Mouse (Mus musculus) heart, embryonic 12.5 days (tissue): ENCODE measurements around the gene Nup214. TPM values are rescaled to one million over a fixed set of nuclear protein-coding genes. Genes with fewer than 3 reads are reported as not detected.

Experiments used
- ATAC-seq: fragments of 200-750 bp; cut with Nextera tagmentation; 2 replicates; pipeline ENCODE4 v1.8.0; 2017; ENCODE audit warnings: moderate TSS enrichment, moderate library complexity; ENCODE audit not compliant: insufficient number of reproducible peaks, low FRiP score
- H3K27ac ChIP-seq: fragments of 300-500 bp; sonication (generic); 2 replicates; pipeline ENCODE4 v1.5.1; 2016; ENCODE audit warnings: mild to moderate bottlenecking, moderate library complexity; ENCODE audit not compliant: poor library complexity, severe bottlenecking
- H3K27me3 ChIP-seq: fragments of 300-500 bp; sonication (generic); replicated peaks from 2 replicates; pipeline ENCODE4 v1.6.1; 2016; ENCODE audit warnings: mild to moderate bottlenecking, moderate library complexity
- H3K36me3 ChIP-seq: fragments of 300-500 bp; sonication (generic); 2 replicates; pipeline ENCODE4 v1.6.1; 2016; ENCODE audit warnings: mild to moderate bottlenecking, moderate library complexity
- H3K4me1 ChIP-seq: fragments of 300-500 bp; sonication (generic); replicated peaks from 2 replicates; pipeline ENCODE4 v1.6.1; 2016; ENCODE audit warnings: mild to moderate bottlenecking
- H3K4me2 ChIP-seq: fragments of 300-500 bp; sonication (generic); 2 replicates; pipeline ENCODE4 v1.6.1; 2016; ENCODE audit warnings: mild to moderate bottlenecking, moderate library complexity
- H3K4me3 ChIP-seq: fragments of 300-500 bp; sonication (generic); 2 replicates; pipeline ENCODE4 v1.5.1; 2016; ENCODE audit warnings: mild to moderate bottlenecking
- H3K9ac ChIP-seq: fragments of 300-500 bp; sonication (generic); 2 replicates; pipeline ENCODE4 v1.6.1; 2016; ENCODE audit warnings: mild to moderate bottlenecking, moderate library complexity
- H3K9me3 ChIP-seq: fragments of 300-500 bp; sonication (generic); replicated peaks from 2 replicates; pipeline ENCODE4 v1.6.1; 2016; ENCODE audit warnings: mild to moderate bottlenecking, moderate library complexity
- WGBS: fragments of 180-500 bp; shearing (Covaris S2); methylation state at CpG from one replicate; pipeline ENCODE4 v1.1.7; 2016; 5-methylcytosine and 5-hydroxymethylcytosine counted together
- polyA plus RNA-seq: library from polyadenylated mRNA; unstranded; fragments of >200 nt; fragmentation: Nextera tagmentation; extraction: Ambion mirVana; gene quantifications from 2 replicates; pipeline ENCODE4 v1.2.1, GENCODE M21; 2016

The Nup214 gene
- polyA plus RNA-seq = 59.8 and 63.4 TPM in 2 replicates

DNA sequence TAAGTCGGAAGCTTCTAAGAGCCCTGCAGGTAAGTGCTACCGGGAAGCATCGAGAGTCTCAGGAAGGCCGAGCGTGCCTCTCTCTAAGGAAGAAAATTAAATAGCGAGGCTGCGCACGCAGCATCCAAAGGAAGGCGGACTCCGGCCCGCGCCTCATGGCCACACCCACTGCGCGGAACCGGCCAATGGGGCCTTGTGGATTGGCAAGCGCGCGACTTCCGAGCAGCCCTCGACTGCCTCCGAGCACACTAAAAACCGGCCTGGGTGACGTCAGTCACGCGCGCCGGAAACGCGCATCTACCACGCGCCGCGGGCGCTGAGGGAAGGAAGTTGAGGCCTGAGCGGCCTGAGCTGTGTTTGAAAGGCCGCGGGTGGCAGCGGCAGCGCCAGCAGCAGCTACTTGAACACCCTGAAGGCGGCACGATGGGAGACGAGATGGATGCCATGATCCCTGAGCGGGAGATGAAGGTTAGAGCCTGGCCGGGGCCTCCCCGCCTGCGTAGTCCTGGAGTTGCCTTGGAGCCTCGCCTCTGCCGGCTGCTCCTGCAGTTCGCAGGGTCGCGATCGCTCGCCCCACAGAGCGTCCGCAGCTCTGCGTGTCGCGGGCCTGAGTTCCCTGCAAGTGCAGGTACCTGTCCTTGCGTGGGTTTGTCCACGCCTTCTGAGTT, at the start of gene Nup214:
TSS of gene Nup214 (plus strand) at position 296 of the 668 bp plus-strand sequence.
- Histone ChIP-seq H3K4me2 (peak within 1 kb of the TSS; percentile 82), H3K27me3 (no peaks in the 10 kb centered on the region), H3K9me3 (no peaks in the 10 kb centered on the region), H3K4me3 (peak within 1 kb of the TSS; percentile 90), H3K4me1 (peaks cover 9% of the 10 kb centered on the region), H3K27ac (peak within 1 kb of the TSS; percentile 26; the same call in 1 of the 2 replicates), H3K36me3 (peaks cover 53% of the 10 kb centered on the region), H3K9ac (peak within 1 kb of the TSS; percentile 93)
- ATAC-seq = peak; percentile 99
- WGBS = under 1% methylated on average over 60 of the region's 60 CpGs

DNA sequence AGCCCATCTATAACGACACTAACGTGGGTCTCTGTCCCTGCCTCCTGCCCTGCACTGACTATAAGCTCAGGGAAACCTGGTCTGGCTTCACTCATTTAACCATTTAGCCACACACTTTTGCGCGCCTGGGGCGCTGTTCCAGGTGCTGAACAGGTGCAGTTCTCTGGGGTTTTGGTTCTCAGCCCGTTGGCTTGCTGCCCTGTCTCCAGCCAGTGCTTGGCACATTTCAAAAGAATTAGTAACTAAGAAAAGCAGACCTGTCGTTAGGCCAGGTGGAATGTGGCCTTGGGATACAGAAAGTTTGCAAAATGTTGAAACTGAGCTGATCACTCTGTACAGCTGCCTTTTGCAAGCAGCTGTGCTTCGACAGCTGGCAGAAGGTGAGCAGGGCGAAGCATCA, 49.4 kb upstream of the Nup214 start:
- Histone ChIP-seq H3K27me3 (peaks cover 59% of the 10 kb centered on the region), H3K4me1 (no peaks in the 10 kb centered on the region), H3K36me3 (no peaks in the 10 kb centered on the region), H3K9ac (no peak overlapping the region), H3K9me3 (no peaks in the 10 kb centered on the region), H3K4me2 (no peak overlapping the region), H3K27ac (no peak overlapping the region), H3K4me3 (no peak overlapping the region)
- no peak for ATAC-seq
- WGBS = 28% methylated on average over 9 of the region's 9 CpGs

DNA sequence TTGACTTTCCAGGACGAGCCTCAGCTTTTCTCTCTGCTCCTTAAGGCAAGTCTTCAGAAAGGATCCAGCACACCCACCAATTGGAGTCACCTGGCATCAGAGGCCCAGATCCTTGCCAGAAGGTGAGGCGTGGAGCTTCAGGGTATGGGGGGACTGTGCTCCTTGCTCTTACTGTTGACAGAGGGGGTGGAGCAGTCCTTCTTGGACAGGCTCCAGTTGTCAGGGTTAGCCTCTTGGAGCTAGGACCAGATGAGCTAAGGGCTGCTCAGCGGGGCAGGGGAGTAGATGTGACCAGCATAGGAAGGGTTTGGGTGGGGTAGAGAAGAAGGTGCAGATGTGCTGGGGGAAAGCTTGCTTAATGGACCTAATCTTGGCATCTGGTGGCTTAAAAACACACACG, 48.3 kb upstream of the Nup214 start:
- WGBS = 49% methylated on average over 4 of the region's 4 CpGs
- H3K4me3 ChIP-seq = no peak overlapping the region
- no peak for ATAC-seq
- no peaks in the 10 kb centered on the region for H3K36me3 ChIP-seq
- H3K4me2 ChIP-seq = no peak overlapping the region
- H3K4me1 ChIP-seq = no peaks in the 10 kb centered on the region
- H3K9me3 ChIP-seq = no peaks in the 10 kb centered on the region
- no peak overlapping the region for H3K9ac ChIP-seq
- H3K27ac ChIP-seq = no peak overlapping the region
- peaks cover 55% of the 10 kb centered on the region for H3K27me3 ChIP-seq

DNA sequence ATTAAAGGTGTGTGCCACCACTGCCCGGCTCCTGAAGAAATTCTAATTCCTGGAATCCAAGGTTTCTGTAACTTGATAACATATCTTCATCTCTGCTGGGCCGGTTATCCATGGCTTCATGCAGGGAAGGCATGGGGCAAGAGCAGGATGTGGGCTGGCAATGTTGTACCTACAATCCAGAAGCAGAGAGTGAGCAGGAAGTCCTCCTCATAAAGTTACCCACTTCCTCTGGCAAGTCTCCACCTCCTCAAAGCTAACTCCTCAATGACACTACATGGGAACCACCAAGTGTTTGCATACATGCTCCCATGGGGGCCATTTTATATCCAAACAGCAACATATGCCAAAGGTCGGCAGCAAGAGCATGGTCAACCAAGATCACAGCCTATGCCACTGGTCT, 44.6 kb upstream of the Nup214 start:
- Histone ChIP-seq H3K9me3 (no peaks in the 10 kb centered on the region), H3K27me3 (peaks cover 28% of the 10 kb centered on the region; the same call in 1 of the 2 replicates), H3K27ac (no peak overlapping the region), H3K4me3 (no peak overlapping the region), H3K36me3 (no peaks in the 10 kb centered on the region), H3K4me1 (peaks cover 2% of the 10 kb centered on the region), H3K4me2 (no peak overlapping the region), H3K9ac (no peak overlapping the region)
- WGBS = 69% methylated on average over 3 of the region's 3 CpGs
- ATAC-seq = no peak

DNA sequence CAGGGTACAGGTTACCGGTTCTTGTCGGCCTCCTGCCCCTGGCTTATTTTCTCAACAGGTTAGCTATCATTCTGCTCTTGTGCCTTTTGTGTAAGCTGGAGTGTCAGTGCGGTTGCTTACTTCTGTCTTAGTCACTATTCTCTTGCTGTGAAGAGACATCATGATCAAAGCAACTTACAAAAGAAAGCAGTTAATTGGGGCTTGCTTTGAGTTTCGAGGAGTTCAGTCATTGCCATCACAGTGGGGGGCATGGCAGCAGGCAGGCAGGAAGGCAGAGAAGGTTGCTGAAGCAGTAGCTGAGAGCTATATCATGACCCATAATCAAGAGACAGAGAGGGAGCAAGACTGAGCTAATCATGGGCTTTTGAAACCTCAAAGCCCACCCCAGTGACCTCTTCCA, 39.7 kb upstream of the Nup214 start:
- no peaks in the 10 kb centered on the region for H3K36me3 ChIP-seq
- no peak overlapping the region for H3K27ac ChIP-seq
- H3K27me3 ChIP-seq = 0 out of 2 replicates have a peak, but pooled peaks cover 19% of the 10 kb centered on the region
- H3K4me2 ChIP-seq = no peak overlapping the region
- 57% methylated on average over 4 of the region's 4 CpGs for WGBS
- ATAC-seq = no peak
- no peak overlapping the region for H3K4me3 ChIP-seq
- H3K9me3 ChIP-seq = no peaks in the 10 kb centered on the region
- H3K9ac ChIP-seq = no peak overlapping the region
- H3K4me1 ChIP-seq = peaks cover 12% of the 10 kb centered on the region

DNA sequence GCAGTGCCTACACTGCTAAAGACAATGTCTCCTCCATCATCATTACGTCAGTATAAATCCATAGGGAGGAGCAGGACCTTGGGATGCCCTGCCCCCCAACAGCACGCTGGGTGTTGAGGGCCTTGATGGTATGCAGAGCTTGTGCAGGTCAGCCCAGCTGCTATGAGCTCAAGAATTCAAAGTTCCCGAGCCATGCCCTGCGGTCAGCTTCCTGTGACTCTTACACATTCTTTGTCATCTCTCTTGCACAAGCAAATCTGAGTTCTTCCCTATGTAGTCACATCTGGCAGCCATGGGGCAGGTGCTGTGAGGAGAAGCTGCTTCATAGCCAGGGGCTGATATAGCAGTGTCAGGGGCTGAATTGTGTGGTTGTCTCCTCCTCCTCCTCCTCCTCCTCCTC, 39.2 kb upstream of the Nup214 start:
- ATAC-seq = no peak
- peaks cover 12% of the 10 kb centered on the region for H3K4me1 ChIP-seq
- 17% methylated on average over 4 of the region's 4 CpGs for WGBS
- H3K27me3 ChIP-seq = 0 out of 2 replicates have a peak, but pooled peaks cover 19% of the 10 kb centered on the region
- H3K36me3 ChIP-seq = no peaks in the 10 kb centered on the region
- no peak overlapping the region for H3K9ac ChIP-seq
- no peak overlapping the region for H3K4me3 ChIP-seq
- H3K9me3 ChIP-seq = no peaks in the 10 kb centered on the region
- no peak overlapping the region for H3K4me2 ChIP-seq
- no peak overlapping the region for H3K27ac ChIP-seq

DNA sequence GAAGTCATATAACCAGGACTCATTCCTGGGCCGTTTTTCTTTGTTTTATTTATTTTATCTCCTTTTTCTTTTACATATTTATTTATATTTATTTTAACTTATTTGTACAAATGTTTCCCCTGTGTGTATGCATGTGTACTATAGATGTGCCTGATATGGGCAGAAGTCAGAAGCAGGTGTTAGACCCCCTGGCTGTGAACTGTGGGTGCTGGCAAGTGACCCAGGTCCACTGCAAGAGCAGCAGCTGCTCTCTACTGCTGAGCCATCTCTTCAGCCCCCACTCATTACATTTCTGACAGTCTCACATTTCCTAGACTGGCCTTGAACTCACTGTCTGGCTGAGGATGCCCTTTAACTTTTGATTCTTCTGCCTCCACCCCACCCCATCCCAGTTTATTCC, 35.9 kb upstream of the Nup214 start:
- H3K27me3 ChIP-seq = 0 out of 2 replicates have a peak, but pooled peaks cover 8% of the 10 kb centered on the region
- no peaks in the 10 kb centered on the region for H3K36me3 ChIP-seq
- no peak overlapping the region for H3K27ac ChIP-seq
- WGBS = 73% methylated on average over 1 of the region's 1 CpGs
- H3K4me3 ChIP-seq = no peak overlapping the region
- no peaks in the 10 kb centered on the region for H3K9me3 ChIP-seq
- no peak overlapping the region for H3K9ac ChIP-seq
- H3K4me2 ChIP-seq = no peak overlapping the region
- ATAC-seq = no peak
- H3K4me1 ChIP-seq = peaks cover 12% of the 10 kb centered on the region

DNA sequence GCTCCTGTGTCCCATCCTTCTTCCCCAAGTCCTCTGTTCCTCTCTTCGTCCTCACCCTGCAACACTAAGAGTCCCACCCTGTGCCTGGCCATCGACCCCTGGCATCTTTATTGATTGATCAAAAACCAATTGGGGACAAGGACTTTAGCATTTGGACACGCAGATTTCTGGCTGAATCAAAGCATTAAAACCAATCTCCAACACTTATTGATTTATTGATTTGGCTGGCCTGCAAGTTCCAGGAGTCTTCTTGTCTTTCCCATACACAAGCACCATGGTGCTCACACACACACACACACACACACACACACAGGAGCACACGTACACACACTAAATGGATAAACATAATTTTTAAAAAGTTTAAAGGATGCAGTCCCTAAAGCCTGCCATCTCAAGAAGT, 31.2 kb upstream of the Nup214 start:
- no peak for ATAC-seq
- no peak overlapping the region for H3K9ac ChIP-seq

DNA sequence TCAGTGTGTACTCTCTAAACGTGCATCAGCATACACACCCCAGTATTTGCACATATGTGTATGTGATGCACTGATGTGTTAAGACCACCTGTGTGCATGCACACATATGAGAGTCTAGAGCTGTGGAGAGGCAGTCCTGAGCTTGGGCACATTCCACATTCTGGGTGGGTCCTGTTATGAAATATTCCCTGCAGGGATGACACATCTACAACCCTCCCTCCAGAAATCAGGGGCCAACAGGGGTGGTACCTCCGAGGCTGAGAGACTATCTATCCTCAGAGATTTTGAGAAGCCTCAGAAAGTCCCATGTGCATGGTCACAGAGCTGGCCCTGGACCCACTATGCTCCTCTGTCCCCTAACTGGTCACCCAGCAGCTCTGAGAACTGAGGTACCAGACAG, 28.7 kb upstream of the Nup214 start:
- Histone ChIP-seq H3K27me3 (peaks cover 13% of the 10 kb centered on the region; the same call in 1 of the 2 replicates), H3K27ac (no peak overlapping the region), H3K4me3 (no peak overlapping the region), H3K9ac (no peak overlapping the region), H3K4me1 (peaks cover 7% of the 10 kb centered on the region), H3K36me3 (no peaks in the 10 kb centered on the region), H3K9me3 (no peaks in the 10 kb centered on the region), H3K4me2 (no peak overlapping the region)
- 50% methylated on average over 2 of the region's 2 CpGs for WGBS
- no peak for ATAC-seq

More for the DNA sequence above, 31.2 kb upstream of the Nup214 start:
- no peak overlapping the region for H3K27ac ChIP-seq
- H3K4me2 ChIP-seq = no peak overlapping the region
- peaks cover 9% of the 10 kb centered on the region; the same call in 1 of the 2 replicates for H3K27me3 ChIP-seq
- no peak overlapping the region for H3K4me3 ChIP-seq
- H3K4me1 ChIP-seq = no peaks in the 10 kb centered on the region
- WGBS = 67% methylated on average over 4 of the region's 4 CpGs
- no peaks in the 10 kb centered on the region for H3K9me3 ChIP-seq
- H3K36me3 ChIP-seq = no peaks in the 10 kb centered on the region

DNA sequence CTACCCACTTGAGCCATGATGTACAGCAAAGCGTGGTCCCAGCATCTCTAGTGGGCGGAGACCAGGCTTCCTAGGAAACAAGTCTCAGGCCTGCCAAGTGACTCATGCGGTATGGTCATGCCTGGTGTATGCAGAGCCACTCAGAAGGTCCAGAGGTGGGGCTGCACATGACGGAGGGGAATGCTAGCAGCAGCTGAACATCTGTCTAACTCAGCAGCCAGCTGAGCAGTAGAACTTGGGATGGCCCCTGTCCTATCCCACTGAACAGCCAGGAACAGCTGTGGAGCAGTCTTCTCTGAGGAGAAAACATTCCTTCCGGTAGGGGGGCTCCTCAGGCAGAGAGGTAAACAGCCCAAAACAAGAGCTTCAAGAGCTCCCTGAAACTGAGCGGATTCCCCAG, 25.8 kb upstream of the Nup214 start:
- Histone ChIP-seq H3K27ac (no peak overlapping the region), H3K36me3 (no peaks in the 10 kb centered on the region), H3K4me2 (no peak overlapping the region), H3K9ac (no peak overlapping the region), H3K4me3 (no peak overlapping the region), H3K9me3 (no peaks in the 10 kb centered on the region), H3K27me3 (peaks cover 9% of the 10 kb centered on the region; the same call in 1 of the 2 replicates), H3K4me1 (peaks cover 31% of the 10 kb centered on the region)
- 66% methylated on average over 6 of the region's 6 CpGs for WGBS
- ATAC-seq = no peak

DNA sequence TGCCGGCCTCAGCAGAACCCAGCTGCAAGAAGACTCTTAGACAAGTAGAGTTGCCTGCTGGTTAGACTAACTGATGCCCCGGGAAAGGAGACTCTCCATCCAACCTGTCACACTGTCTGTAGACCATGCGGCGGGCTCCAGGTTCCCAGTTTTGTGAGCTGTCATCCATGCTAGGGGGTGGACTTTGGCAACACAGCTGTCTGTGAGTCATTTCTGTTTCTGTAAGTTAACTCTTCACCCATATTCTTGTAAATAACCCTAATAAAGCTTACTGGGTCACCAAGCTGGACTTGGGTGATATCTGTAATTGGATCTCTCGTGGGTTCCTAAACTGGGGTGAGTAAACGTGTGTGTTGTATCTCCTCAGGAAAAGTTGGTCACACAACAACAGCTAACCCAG, 25.4 kb upstream of the Nup214 start:
- ATAC-seq = no peak
- Histone ChIP-seq H3K9me3 (no peaks in the 10 kb centered on the region), H3K36me3 (no peaks in the 10 kb centered on the region), H3K4me2 (no peak overlapping the region), H3K4me3 (no peak overlapping the region), H3K27ac (no peak overlapping the region), H3K9ac (no peak overlapping the region), H3K27me3 (peaks cover 9% of the 10 kb centered on the region; the same call in 1 of the 2 replicates), H3K4me1 (peaks cover 35% of the 10 kb centered on the region)
- 72% methylated on average over 6 of the region's 6 CpGs for WGBS
